Mouse (Mus musculus) heart, adult 2 months (tissue): ENCODE data around the gene 4930535I16Rik. TPM values are rescaled to one million over a fixed set of nuclear protein-coding genes. Genes with fewer than 3 reads are reported as not detected.
A peak's percentile ranks its signal among the peaks of the same experiment; 100 is the strongest.

Source experiments
- DNase-seq, 2 experiments: peaks; one replicate each; pipeline ENCODE4 v3.0.0; 2021
- H3K27ac ChIP-seq: fragments of 200-600 bp; 2 replicates; pipeline ENCODE4 v1.8.1; 2022
- H3K27me3 ChIP-seq: fragments of 200-500 bp; 2 replicates; pipeline ENCODE4 v1.6.1; 2012; ENCODE audit warnings: mild to moderate bottlenecking, low read length, inconsistent platforms, mixed read lengths; ENCODE audit not compliant: control insufficient read depth, insufficient read depth
- H3K36me3 ChIP-seq: fragments of 200-500 bp; 2 replicates; pipeline ENCODE4 v1.6.1; 2012; ENCODE audit warnings: low read length, inconsistent platforms; ENCODE audit not compliant: control insufficient read depth, insufficient read depth
- H3K4me1 ChIP-seq: fragments of 200-500 bp; 2 replicates; pipeline ENCODE4 v1.6.1; 2011; ENCODE audit warnings: low read length; ENCODE audit not compliant: control insufficient read depth, insufficient read depth
- H3K4me3 ChIP-seq: fragments of 200-600 bp; 2 replicates; pipeline ENCODE4 v1.8.1; 2022
- H3K79me2 ChIP-seq: fragments of 200-500 bp; replicated peaks from 2 replicates; pipeline ENCODE4 v1.6.1; 2012; ENCODE audit warnings: mild to moderate bottlenecking, inconsistent platforms, low read length, moderate library complexity, mixed read lengths; ENCODE audit not compliant: control insufficient read depth, insufficient read depth
- H3K9ac ChIP-seq: fragments of 200-500 bp; 2 replicates; pipeline ENCODE4 v1.6.1; 2012; ENCODE audit warnings: low read depth, mild to moderate bottlenecking, control low read depth, inconsistent platforms, low read length, mixed read lengths
- CTCF ChIP-seq: fragments of 200-600 bp; IDR thresholded peaks from 2 replicates; pipeline ENCODE4 v1.8.1; 2022; ENCODE audit warnings: antibody characterized with exemption, mild to moderate bottlenecking, moderate library complexity
- EP300 ChIP-seq: fragments of 200-500 bp; IDR thresholded peaks from 2 replicates; pipeline ENCODE4 v1.6.1; 2011; ENCODE audit warnings: low read depth, low read length, control low read depth; ENCODE audit not compliant: insufficient read depth
- POLR2A ChIP-seq: fragments of 200-500 bp; IDR thresholded peaks from 2 replicates; pipeline ENCODE4 v1.6.1; 2011; ENCODE audit warnings: mild to moderate bottlenecking, low read depth, low read length, control low read depth; ENCODE audit not compliant: insufficient read depth
- WGBS: fragments of 180-500 bp; shearing (Covaris S2); methylation state at CpG from one replicate; pipeline ENCODE4 v1.1.7; 2018; 5-methylcytosine and 5-hydroxymethylcytosine counted together
- intact Hi-C: fragments of 180-260 bp; cut with DNase I; formaldehyde crosslinking; loops from one replicate; pipeline ENCODE4 v1.15.1; 2025
- long read RNA-seq: library from polyadenylated mRNA; stranded (forward); transcript quantifications from one replicate; pipeline ENCODE4 v2.0.0, GENCODE M21; 2021
- polyA plus RNA-seq: library from polyadenylated mRNA; depleted of rRNA; stranded (reverse); fragments of >200 nt; gene quantifications from 2 replicates; pipeline ENCODE4 v1.2.3, GENCODE M21; 2012; rRNA removed
- total RNA-seq, 2 experiments: library from RNA; stranded (reverse); gene quantifications; 2 replicates each; pipeline ENCODE4 v1.2.3; 2021

The 4930535I16Rik gene
- total RNA-seq (not detected), polyA plus RNA-seq (not detected in 2 replicates)
- long read RNA-seq, result 0 reads

- 1% methylated on average over 61 of the region's 63 CpGs for WGBS
- DNase-seq, result no peak
- Histone ChIP-seq H3K79me2 (peaks cover 12% of the 10 kb centered on the region), H3K36me3 (peaks cover 22% of the 10 kb centered on the region), H3K4me1 (peaks cover 5% of the 10 kb centered on the region), H3K4me3 (peak within 1 kb of the TSS; percentile 95), H3K27ac (peak within 1 kb of the TSS; percentile 90), H3K9ac (peak within 1 kb of the TSS; percentile 99), H3K27me3 (no peaks in the 10 kb centered on the region)
- intact Hi-C loops, result loop anchor here (1.0 to 10.0 kb wide), 2 partner anchors 13 to 783 kb away; partner anchors contain the start of genes Mycbp and Ppie
- TF ChIP-seq CTCF (no peak), POLR2A (no peak), EP300 (no peak)
Measured at GRCm38 (mm10) chr4:123917548-123918140, at the start of gene 4930535I16Rik. Gene 4930535I16Rik (minus strand): TSS chr4:123918022.

GRCm38 (mm10) chr4:123962721-123963120, 44.9 kb upstream of the 4930535I16Rik start:
- TF ChIP-seq CTCF, result no peak
- no peak for TF ChIP-seq EP300
- TF ChIP-seq POLR2A, result no peak
- no peak for DNase-seq
- Histone ChIP-seq H3K9ac (no peak overlapping the region), H3K4me1 (no peaks in the 10 kb centered on the region), H3K27me3 (no peaks in the 10 kb centered on the region; the same call in 1 of the 2 replicates), H3K4me3 (no peak overlapping the region), H3K27ac (no peak overlapping the region), H3K79me2 (no peaks in the 10 kb centered on the region), H3K36me3 (no peaks in the 10 kb centered on the region)
- intact Hi-C loops, result no loop called here
- WGBS, result 68% methylated on average over 9 of the region's 9 CpGs

DNA sequence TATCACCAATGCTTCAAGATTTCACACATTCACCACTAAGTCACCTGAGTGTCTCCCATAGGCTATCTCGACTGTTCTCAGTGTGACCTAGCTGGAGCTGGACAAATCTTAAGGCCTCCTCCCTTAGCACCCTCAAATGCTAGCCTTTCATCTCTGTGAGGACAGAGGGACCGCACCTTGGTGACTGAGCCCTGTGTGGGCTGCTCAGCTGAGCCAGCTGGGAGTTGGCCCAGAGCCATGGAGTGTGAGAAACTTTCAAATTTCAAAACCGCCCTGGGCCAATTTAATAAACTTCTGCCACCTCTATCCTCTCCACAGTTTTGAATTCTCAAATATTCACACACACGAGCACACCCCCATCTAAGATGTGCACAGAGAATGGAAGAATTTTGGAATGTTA, 43.1 kb upstream of the 4930535I16Rik start:
- intact Hi-C loops, result no loop called here
- 52% methylated on average over 4 of the region's 4 CpGs for WGBS
- H3K36me3 ChIP-seq, result no peaks in the 10 kb centered on the region
- no peaks in the 10 kb centered on the region for H3K79me2 ChIP-seq
- no peak for DNase-seq
- H3K27ac ChIP-seq, result no peak overlapping the region
- TF ChIP-seq EP300, result no peak
- no peak for TF ChIP-seq POLR2A
- TF ChIP-seq CTCF, result no peak
- H3K27me3 ChIP-seq, result peaks cover 2% of the 10 kb centered on the region; the same call in 1 of the 2 replicates
- no peak overlapping the region for H3K9ac ChIP-seq
- H3K4me3 ChIP-seq, result no peak overlapping the region
- H3K4me1 ChIP-seq, result peaks cover 4% of the 10 kb centered on the region; the same call in 1 of the 2 replicates

DNA sequence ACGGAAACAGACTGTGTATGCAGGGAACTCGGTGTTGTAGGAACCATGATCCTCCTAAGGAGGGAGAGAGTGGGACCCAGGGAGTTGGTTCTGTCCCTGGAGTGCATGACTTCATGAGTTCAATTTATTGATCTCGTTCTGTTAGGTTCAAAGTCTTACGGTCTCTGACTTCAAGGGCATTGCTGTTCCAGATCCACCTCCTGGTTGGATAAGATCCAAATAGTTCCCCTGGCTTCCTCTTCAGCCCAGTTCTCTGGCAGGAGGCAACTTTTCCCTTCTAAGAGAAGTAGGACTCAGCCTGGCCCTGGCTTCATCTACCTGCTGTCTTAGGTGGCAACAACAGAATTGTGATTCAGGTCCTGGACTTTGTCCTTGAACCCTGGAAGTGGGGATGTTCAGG, 40.1 kb upstream of the 4930535I16Rik start:
- H3K79me2 ChIP-seq, result no peaks in the 10 kb centered on the region
- DNase-seq, result no peak
- no peak overlapping the region for H3K4me3 ChIP-seq
- H3K27ac ChIP-seq, result no peak overlapping the region
- H3K9ac ChIP-seq, result no peak overlapping the region
- peaks cover 2% of the 10 kb centered on the region; the same call in 1 of the 2 replicates for H3K27me3 ChIP-seq
- H3K36me3 ChIP-seq, result no peaks in the 10 kb centered on the region
- 48% methylated on average over 4 of the region's 4 CpGs for WGBS
- H3K4me1 ChIP-seq, result peaks cover 4% of the 10 kb centered on the region; the same call in 1 of the 2 replicates
- TF ChIP-seq POLR2A (no peak), EP300 (no peak), CTCF (no peak)
- intact Hi-C loops, result loop anchor here (10.0 kb wide), 1 partner anchor 267 kb away; no protein-coding TSS in a partner anchor

- H3K36me3 ChIP-seq, result no peaks in the 10 kb centered on the region
- DNase-seq, result no peak
- peaks cover 4% of the 10 kb centered on the region; the same call in 1 of the 2 replicates for H3K4me1 ChIP-seq
- WGBS, result 62% methylated on average over 4 of the region's 4 CpGs
- TF ChIP-seq POLR2A (no peak), CTCF (no peak), EP300 (no peak)
- H3K27ac ChIP-seq, result no peak overlapping the region
- no peak overlapping the region for H3K4me3 ChIP-seq
- peaks cover 2% of the 10 kb centered on the region; the same call in 1 of the 2 replicates for H3K27me3 ChIP-seq
- intact Hi-C loops, result loop anchor here (10.0 kb wide), 1 partner anchor 267 kb away; no protein-coding TSS in a partner anchor
- no peak overlapping the region for H3K9ac ChIP-seq
- no peaks in the 10 kb centered on the region for H3K79me2 ChIP-seq
Measured at GRCm38 (mm10) chr4:123957492-123957808, 39.6 kb upstream of the 4930535I16Rik start.
